Mouse (Mus musculus): Measurements from ENCODE around the gene Abhd8. TPM values are rescaled to one million over a fixed set of nuclear protein-coding genes. Genes with fewer than 3 reads are reported as not detected.
A peak's percentile ranks its signal among the peaks of the same experiment; 100 is the strongest.

Gene Abhd8
- polyA plus RNA-seq, 1 experiment from 2014 or later, result 182 TPM

GRCm38 (mm10) chr8:71466198-71466597 is 2.7 kb upstream of the Abhd8 start:
- H3K4me2 ChIP-seq (ENCODE audit: low read length), result no peak overlapping the region
- H3K4me1 ChIP-seq (ENCODE audit: control insufficient read depth, insufficient read depth, low read depth, low read length), result peaks cover 34% of the 10 kb centered on the region
- no peaks in the 10 kb centered on the region for H3K27me3 ChIP-seq (replicated peaks; ENCODE audit: control insufficient read depth, insufficient read depth, low read length)
- no peak overlapping the region for H3K9ac ChIP-seq (ENCODE audit: low read depth, low read length)
- WGBS, result 93% methylated on average over 5 of the region's 5 CpGs
- ATAC-seq, result no peak
- H3K36me3 ChIP-seq (ENCODE audit: control insufficient read depth, insufficient read depth, low read length), result peaks cover 4% of the 10 kb centered on the region
- no peak overlapping the region for H3K27ac ChIP-seq (ENCODE audit: low read depth, low read length)
- no peak overlapping the region for H3K4me3 ChIP-seq (ENCODE audit: low read length)
- no peaks in the 10 kb centered on the region for H3K9me3 ChIP-seq (ENCODE audit: control insufficient read depth, low read length)

- peak overlapping the region; percentile 89 for H3K4me2 ChIP-seq (ENCODE audit: low read length)
- H3K4me3 ChIP-seq (ENCODE audit: low read length), result peak overlapping the region; percentile 81
- peaks cover 39% of the 10 kb centered on the region for H3K4me1 ChIP-seq (ENCODE audit: control insufficient read depth, insufficient read depth, low read depth, low read length)
- H3K9ac ChIP-seq (ENCODE audit: low read depth, low read length), result no peak overlapping the region
- H3K27me3 ChIP-seq (replicated peaks; ENCODE audit: control insufficient read depth, insufficient read depth, low read length), result no peaks in the 10 kb centered on the region
- peak overlapping the region; percentile 81; the same call in 1 of the 2 replicates for H3K27ac ChIP-seq (ENCODE audit: low read depth, low read length)
- peaks cover 8% of the 10 kb centered on the region for H3K36me3 ChIP-seq (ENCODE audit: control insufficient read depth, insufficient read depth, low read length)
- ATAC-seq, result no peak
- 85% methylated on average over 8 of the region's 8 CpGs for WGBS
- H3K9me3 ChIP-seq (ENCODE audit: control insufficient read depth, low read length), result no peaks in the 10 kb centered on the region
Observed at GRCm38 (mm10) chr8:71465733-71466132, 2.3 kb upstream of the Abhd8 start.

- Histone ChIP-seq H3K27ac (ENCODE audit: low read depth, low read length) (peak within 1 kb of the TSS; percentile 85), H3K4me1 (ENCODE audit: control insufficient read depth, insufficient read depth, low read depth, low read length) (peaks cover 35% of the 10 kb centered on the region), H3K9ac (ENCODE audit: low read depth, low read length) (peak within 1 kb of the TSS; percentile 77), H3K27me3 (replicated peaks; ENCODE audit: control insufficient read depth, insufficient read depth, low read length) (no peaks in the 10 kb centered on the region), H3K4me3 (ENCODE audit: low read length) (peak within 1 kb of the TSS; percentile 81), H3K9me3 (ENCODE audit: control insufficient read depth, low read length) (no peaks in the 10 kb centered on the region), H3K4me2 (ENCODE audit: low read length) (peak within 1 kb of the TSS; percentile 89), H3K36me3 (ENCODE audit: control insufficient read depth, insufficient read depth, low read length) (peaks cover 9% of the 10 kb centered on the region)
- under 1% methylated on average over 59 of the region's 59 CpGs for WGBS
- peak; percentile 79 for ATAC-seq
Observed at GRCm38 (mm10) chr8:71464513-71465500, 1.4 kb upstream of the Abhd8 start, which contains the start of gene Mrpl34. Gene Mrpl34 (plus strand): TSS chr8:71464959.

- Histone ChIP-seq H3K36me3 (ENCODE audit: control insufficient read depth, insufficient read depth, low read length) (peaks cover 22% of the 10 kb centered on the region), H3K9ac (ENCODE audit: low read depth, low read length) (peak overlapping the region; percentile 88), H3K27ac (ENCODE audit: low read depth, low read length) (peak overlapping the region; percentile 86), H3K4me3 (ENCODE audit: low read length) (peak overlapping the region; percentile 81), H3K4me1 (ENCODE audit: control insufficient read depth, insufficient read depth, low read depth, low read length) (peaks cover 33% of the 10 kb centered on the region), H3K27me3 (replicated peaks; ENCODE audit: control insufficient read depth, insufficient read depth, low read length) (no peaks in the 10 kb centered on the region), H3K4me2 (ENCODE audit: low read length) (peak overlapping the region; percentile 89), H3K9me3 (ENCODE audit: control insufficient read depth, low read length) (no peaks in the 10 kb centered on the region)
- no peak for ATAC-seq
- WGBS, result 2% methylated on average over 15 of the region's 16 CpGs
Observed at GRCm38 (mm10) chr8:71462786-71463185, 669 bp downstream of the Abhd8 start.

GRCm38 (mm10) chr8:71462191-71462590 is 1.3 kb downstream of the Abhd8 start:
- no peak for ATAC-seq
- WGBS, result 69% methylated on average over 4 of the region's 4 CpGs
- Histone ChIP-seq H3K4me2 (ENCODE audit: low read length) (peak overlapping the region; percentile 89), H3K4me3 (ENCODE audit: low read length) (peak overlapping the region; percentile 81), H3K9ac (ENCODE audit: low read depth, low read length) (peak overlapping the region; percentile 88), H3K9me3 (ENCODE audit: control insufficient read depth, low read length) (no peaks in the 10 kb centered on the region), H3K27me3 (replicated peaks; ENCODE audit: control insufficient read depth, insufficient read depth, low read length) (no peaks in the 10 kb centered on the region), H3K27ac (ENCODE audit: low read depth, low read length) (no peak overlapping the region), H3K4me1 (ENCODE audit: control insufficient read depth, insufficient read depth, low read depth, low read length) (peaks cover 33% of the 10 kb centered on the region), H3K36me3 (ENCODE audit: control insufficient read depth, insufficient read depth, low read length) (peaks cover 27% of the 10 kb centered on the region)

GRCm38 (mm10) chr8:71461152-71461840 is 2.2 kb downstream of the Abhd8 start:
- Histone ChIP-seq H3K4me2 (ENCODE audit: low read length) (peak overlapping the region; percentile 89; the same call in 1 of the 2 replicates), H3K27ac (ENCODE audit: low read depth, low read length) (no peak overlapping the region), H3K9me3 (ENCODE audit: control insufficient read depth, low read length) (no peaks in the 10 kb centered on the region), H3K36me3 (ENCODE audit: control insufficient read depth, insufficient read depth, low read length) (peaks cover 34% of the 10 kb centered on the region), H3K9ac (ENCODE audit: low read depth, low read length) (peak overlapping the region; percentile 35; the same call in 1 of the 2 replicates), H3K4me1 (ENCODE audit: control insufficient read depth, insufficient read depth, low read depth, low read length) (peaks cover 33% of the 10 kb centered on the region), H3K27me3 (replicated peaks; ENCODE audit: control insufficient read depth, insufficient read depth, low read length) (no peaks in the 10 kb centered on the region), H3K4me3 (ENCODE audit: low read length) (no peak overlapping the region)
- no peak for ATAC-seq
- 80% methylated on average over 47 of the region's 47 CpGs for WGBS

- H3K27me3 ChIP-seq (replicated peaks; ENCODE audit: control insufficient read depth, insufficient read depth, low read length), result no peaks in the 10 kb centered on the region
- H3K9me3 ChIP-seq (ENCODE audit: control insufficient read depth, low read length), result no peaks in the 10 kb centered on the region
- H3K4me3 ChIP-seq (ENCODE audit: low read length), result no peak overlapping the region
- peaks cover 34% of the 10 kb centered on the region for H3K36me3 ChIP-seq (ENCODE audit: control insufficient read depth, insufficient read depth, low read length)
- no peak overlapping the region for H3K27ac ChIP-seq (ENCODE audit: low read depth, low read length)
- no peak overlapping the region for H3K9ac ChIP-seq (ENCODE audit: low read depth, low read length)
- H3K4me1 ChIP-seq (ENCODE audit: control insufficient read depth, insufficient read depth, low read depth, low read length), result peaks cover 31% of the 10 kb centered on the region
- WGBS, result 92% methylated on average over 6 of the region's 6 CpGs
- no peak overlapping the region for H3K4me2 ChIP-seq (ENCODE audit: low read length)
- no peak for ATAC-seq
Observed at GRCm38 (mm10) chr8:71460716-71461115, 2.7 kb downstream of the Abhd8 start.

GRCm38 (mm10) chr8:71457659-71458270 is 5.7 kb downstream of the Abhd8 start:
- Histone ChIP-seq H3K36me3 (ENCODE audit: control insufficient read depth, insufficient read depth, low read length) (peaks cover 34% of the 10 kb centered on the region), H3K4me1 (ENCODE audit: control insufficient read depth, insufficient read depth, low read depth, low read length) (peaks cover 20% of the 10 kb centered on the region), H3K9me3 (ENCODE audit: control insufficient read depth, low read length) (no peaks in the 10 kb centered on the region), H3K27ac (ENCODE audit: low read depth, low read length) (no peak overlapping the region), H3K9ac (ENCODE audit: low read depth, low read length) (no peak overlapping the region), H3K4me2 (ENCODE audit: low read length) (no peak overlapping the region), H3K4me3 (ENCODE audit: low read length) (no peak overlapping the region), H3K27me3 (replicated peaks; ENCODE audit: control insufficient read depth, insufficient read depth, low read length) (no peaks in the 10 kb centered on the region)
- 84% methylated on average over 20 of the region's 20 CpGs for WGBS
- no peak for ATAC-seq

All from hindbrain, embryonic 16.5 days (tissue).